Mouse (Mus musculus) heart, postnatal 0 days (tissue): Measurements from ENCODE around the gene Tmem144.

Experiments
- CTCF ChIP-seq: IDR thresholded peaks from 2 replicates; pipeline ENCODE4 v1.5.1; 2016; ENCODE audit warnings: antibody characterized with exemption, control low read depth, low read depth
- EP300 ChIP-seq: IDR thresholded peaks from 2 replicates; pipeline ENCODE4 v1.6.1; 2016; ENCODE audit warnings: antibody characterized with exemption, low read depth

DNA sequence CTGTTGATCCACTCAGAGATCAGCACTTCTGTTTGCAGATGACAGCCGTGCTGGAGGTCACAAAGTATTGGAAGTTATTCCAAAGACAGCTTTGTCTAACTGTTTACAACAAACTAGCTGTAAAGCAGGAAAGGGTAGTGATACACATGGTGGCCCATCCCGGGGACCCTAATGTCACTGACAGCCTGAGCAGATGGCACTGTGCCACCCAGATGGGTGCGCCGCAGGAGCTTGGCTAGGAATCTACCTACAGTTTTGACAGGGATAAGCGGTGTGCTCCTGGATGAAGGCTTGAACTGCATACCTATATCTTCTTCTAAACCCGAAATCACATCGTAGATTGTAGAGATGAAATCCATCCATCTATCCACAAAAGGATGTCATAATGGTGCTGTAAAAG, 29.4 kb downstream of the Tmem144 start:
- no peak for TF ChIP-seq CTCF
- no peak for TF ChIP-seq EP300
